Mouse (Mus musculus) retina, postnatal 1 day (tissue): Measurements from ENCODE around the gene Defb22.

ENCODE experiments used
- DNase-seq: peaks from one replicate; pipeline ENCODE4 v3.0.0-alpha.2; 2012

Gene Defb22

DNA sequence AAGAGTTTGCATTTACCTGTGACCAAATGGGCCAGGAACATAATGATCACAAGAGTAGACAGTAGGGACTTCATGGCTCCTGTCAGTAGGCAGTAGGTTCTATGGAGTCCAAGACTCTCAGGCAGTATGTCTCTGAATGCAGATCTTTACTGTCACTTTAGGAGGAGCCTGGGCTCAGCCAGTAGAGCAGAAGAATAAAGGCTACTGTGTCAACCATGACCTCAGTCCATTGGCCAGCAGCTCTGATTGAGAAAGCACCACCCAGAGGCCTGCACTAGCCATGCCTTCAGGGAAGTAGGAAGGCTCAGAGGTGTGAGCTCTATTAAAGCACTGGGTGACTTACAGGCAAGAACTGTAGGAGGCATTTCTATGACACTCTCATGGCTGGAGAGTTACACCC is at the start of gene Defb22:
Gene Defb22, minus strand, starts transcription at position 101 of the 400 bp plus-strand sequence.
- no peak for DNase-seq

DNA sequence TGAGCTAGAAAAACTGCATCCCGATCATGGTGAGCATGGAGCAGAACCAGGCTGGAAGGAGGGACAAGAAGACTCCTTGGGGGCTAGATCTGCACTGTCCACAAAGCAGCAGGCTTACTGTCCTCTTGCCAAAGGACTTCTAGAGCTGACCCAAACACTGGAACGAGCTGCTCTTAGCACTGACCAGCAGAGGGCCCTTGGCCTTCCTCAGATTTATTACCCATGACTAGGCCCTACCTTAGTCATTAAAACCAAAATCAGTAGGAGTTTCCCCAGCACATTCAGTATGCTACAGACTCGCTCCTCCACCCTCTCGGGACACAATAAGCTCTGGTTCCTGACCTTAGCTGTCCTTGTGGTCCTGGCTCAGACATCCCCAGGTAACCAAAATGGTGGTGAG is 28.0 kb upstream of the Defb22 start, which contains the start of gene Defb28:
Gene Defb28, plus strand, starts transcription at position 275 of the 400 bp plus-strand sequence.
- no peak for DNase-seq

DNA sequence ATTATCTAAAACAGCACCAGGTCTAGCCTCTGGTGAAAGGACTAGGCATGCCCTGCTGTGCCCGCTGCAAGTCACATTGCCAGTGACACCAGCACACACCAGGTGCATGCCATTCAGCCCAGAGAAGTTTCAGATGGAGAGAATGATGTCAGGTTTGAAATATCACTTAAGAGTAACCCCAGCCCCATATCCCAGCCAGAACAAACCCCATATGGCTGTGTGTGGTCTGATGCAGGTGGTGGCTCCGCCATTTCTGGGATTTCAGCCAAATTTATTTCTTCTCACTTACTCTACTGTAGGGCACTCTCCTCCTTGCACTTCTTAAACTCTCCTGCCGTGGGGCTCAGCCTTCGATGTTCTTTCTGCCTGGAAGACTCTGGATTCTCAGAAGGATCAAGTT is 26.1 kb upstream of the Defb22 start:
- no peak for DNase-seq

DNA sequence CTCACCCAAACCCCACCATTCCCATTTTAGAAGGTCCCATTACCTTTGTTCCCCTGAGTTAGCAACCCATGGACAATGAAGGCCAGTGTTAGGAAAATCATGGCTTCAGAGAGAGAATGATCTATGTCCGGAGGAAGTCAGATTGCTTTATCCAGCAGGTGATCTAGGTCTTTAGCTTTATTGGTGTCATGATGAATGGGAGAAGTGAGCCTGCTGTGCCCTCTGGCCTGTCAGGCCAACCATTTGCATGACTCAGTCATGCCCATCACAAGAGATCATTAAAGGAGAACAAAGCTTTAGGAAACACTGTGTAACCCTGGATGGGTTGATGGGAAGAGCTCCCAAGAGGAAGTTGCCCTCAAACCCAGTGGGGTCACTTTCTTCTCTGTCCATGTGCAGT is 21.7 kb upstream of the Defb22 start, which contains the start of gene Defb26:
Gene Defb26, minus strand, starts transcription at position 101 of the 400 bp plus-strand sequence.
- no peak for DNase-seq

DNA sequence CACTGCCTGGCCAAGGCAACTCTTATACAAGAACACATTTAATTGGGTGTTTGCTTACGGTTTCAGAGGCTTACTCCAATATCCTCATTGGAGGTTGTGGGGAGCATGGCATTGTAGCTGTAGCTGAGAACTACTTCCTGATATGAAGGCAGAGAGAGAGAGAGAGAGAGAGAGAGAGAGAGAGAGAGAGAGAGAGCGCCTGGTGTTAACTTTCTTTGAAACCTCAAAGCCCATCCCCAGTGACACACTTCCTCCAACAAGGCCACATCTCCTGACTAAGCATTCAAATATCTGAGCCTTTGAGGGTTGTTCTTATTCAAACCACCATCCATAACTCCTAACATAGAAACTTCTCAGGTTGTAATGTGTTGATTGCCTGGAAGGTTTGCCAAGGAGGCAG is 14.0 kb upstream of the Defb22 start:
- no peak for DNase-seq

DNA sequence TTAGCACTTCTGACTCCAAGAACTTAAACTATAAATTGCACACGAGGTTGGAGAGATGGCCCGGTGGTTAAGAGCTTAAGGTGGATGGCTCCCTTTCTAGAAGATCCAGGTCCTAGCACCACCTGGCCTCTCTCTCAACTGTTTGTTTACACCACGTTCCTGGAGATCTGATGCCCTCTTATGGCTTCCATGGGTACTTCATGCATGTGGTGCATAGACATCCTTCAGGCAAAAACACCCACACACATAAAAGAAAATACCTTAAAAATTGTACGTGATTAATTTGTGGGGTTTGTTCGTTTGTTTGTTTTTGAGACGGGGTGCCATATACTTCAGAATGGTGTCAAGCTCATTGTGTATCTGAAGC is 10.9 kb upstream of the Defb22 start:
- DNase-seq, result no peak

DNA sequence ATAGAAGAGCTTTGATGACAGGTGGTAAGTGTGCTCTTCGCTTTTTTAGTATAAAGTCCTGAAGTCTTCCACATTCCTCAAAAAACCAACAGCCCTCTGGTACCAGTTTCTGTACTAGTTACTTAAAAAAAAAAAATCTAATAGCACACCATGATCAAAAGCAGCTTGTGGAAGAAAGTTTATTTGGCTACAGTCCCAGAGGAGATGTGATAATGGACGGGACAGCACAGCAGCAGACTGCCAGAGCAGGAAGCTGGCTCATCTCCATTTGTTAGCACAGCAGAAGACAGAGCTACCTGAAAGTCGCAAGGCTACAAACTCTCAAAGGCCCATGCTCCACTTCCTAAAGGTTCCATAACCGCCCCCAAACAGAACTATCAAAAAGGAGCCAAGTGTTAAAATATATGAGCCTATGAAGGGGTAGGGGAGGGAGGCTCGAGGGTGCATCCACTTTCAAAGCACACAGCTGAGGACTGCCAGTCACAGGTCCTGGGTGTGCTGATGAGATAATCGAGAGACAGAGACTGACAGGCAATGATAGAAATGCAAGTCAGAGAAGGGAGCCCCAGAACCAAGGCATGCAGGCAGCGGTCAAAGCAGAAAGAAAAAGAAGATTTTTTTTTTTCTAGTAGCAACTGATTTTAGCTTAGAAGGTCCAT is 10.4 kb upstream of the Defb22 start:
- DNase-seq, result no peak

DNA sequence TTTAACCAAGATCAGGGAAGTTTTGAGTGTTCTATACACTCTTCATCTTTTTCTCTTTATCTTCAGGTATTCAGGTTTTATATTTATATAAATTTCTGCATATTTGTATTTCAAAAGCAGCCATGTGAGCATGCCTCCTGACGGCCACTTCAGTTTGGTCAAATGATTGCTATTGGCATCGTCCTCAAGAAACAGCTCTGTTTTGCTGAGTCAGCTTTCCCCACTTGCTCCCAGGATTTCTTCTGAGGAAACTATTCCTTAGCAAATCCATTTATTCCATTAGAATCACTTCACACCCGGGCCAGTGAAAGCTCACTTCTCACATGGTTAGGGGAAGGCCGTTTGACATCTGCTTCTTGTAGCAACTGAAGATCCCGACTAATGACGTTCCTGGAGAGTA is 8.1 kb upstream of the Defb22 start:
- no peak for DNase-seq

DNA sequence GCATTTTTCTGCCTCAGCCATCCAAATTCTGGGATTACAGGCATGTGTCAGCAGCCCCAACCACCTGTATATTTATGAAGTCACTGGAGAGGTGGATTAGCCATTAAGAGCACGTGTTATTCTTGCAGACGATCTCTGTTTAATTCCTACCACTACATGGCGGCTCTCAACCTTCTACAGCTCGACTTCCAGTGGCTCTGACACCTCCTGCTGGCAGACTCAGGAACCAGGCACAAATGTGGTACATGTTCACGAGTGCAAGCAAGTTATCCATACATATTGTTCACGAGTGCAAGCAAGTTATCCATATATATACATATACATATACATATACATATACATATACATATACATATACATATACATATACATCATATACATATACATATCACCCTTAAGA is 3.2 kb upstream of the Defb22 start:
- DNase-seq, result no peak

DNA sequence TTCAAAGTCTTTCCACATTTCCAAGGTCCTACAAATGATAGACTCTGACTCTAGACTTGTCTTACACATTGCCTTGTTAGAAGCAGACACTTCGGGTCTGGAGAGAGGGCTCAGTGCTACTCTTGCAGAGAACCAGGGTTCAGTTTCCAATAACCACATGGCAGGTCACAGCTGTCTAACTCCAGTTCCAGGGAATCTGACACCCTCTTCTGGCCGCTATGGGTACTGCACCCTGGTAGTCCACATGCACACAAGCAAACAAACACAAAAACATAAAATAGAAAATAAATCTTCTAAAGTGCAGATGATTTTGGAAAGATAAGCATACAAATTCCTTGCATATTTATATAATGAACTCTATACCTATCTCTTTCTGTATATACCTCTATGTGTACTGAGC is 2.9 kb downstream of the Defb22 start:
- DNase-seq, result no peak

DNA sequence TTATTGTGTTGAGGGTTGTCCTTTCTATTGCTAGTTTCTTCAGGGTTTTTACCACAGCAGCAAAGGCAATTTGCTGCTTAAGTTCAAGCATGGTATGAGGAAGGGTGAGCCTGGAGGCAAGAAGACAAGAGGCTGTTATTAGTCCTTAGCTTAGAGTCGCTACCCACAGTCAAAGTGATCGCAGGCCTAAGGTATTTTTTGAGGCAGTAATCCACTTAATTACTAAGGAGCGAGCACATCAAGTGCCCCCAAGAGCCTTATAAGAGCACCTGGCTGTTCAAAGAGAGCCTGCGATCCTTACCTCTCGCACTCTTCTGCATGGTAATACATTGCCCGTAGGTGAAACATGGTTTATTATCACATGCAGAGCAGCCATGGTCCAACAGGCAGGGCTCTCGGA is 8.2 kb downstream of the Defb22 start:
- no peak for DNase-seq

DNA sequence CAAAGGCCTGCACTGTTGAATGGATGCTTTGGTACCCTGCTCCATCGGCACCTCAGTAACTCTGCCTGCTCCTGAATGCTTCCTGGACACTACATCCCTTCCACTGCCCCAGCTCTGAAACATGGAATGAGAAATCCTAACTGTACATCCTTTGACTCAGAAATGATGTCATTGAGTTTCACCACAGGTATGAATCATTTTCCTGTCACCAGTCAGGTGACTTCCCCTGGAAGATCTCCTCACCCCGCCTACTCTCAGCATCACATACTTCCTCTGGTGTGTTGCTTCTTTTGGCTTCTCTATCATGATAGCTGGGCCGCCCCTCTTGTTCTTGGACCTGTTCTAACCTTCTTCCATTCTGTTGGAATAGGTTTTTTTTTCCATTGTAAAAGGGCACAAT is 9.1 kb downstream of the Defb22 start:
- no peak for DNase-seq

DNA sequence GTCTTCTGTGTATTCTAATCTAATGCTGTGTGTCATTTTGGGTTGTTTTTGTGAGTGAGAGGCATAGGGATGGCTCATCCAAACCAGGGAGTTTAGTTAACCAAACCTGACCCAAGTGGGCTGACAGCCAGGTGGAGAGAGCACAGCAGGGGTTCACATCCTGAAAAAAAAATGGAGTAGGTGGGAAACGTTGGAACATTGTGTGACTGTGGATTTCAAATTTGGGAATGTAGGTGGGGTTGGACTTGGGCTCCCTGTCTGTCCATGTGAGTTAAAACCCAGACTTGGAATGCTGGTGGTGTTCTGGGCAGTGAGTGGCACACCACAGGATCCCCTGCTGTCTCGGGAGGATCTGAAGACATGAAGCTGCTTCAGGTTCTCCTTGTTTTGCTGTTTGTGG is 13.2 kb downstream of the Defb22 start, which contains the start of gene Defb20:
Gene Defb20, plus strand, starts transcription at position 301 of the 400 bp plus-strand sequence.
- no peak for DNase-seq

DNA sequence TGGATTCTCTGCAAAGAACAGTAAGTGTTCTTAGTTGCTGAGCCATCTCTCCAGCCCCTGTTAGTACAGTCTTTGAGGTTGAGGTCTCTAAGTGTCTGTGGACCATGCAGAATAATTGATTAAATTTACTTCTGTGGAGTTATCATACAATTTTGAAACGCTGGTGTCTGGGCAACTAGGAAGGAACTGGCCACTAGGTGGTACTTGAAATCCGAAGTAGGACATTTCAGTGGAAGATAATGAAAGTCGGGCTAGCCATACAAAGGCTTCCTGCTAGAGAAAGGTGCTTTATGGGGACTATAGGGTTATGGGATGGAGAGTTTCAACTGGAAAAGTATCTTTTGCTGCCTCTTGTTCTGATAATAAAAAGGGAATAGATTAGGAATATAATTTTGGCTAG is 17.5 kb downstream of the Defb22 start:
- DNase-seq, result no peak

DNA sequence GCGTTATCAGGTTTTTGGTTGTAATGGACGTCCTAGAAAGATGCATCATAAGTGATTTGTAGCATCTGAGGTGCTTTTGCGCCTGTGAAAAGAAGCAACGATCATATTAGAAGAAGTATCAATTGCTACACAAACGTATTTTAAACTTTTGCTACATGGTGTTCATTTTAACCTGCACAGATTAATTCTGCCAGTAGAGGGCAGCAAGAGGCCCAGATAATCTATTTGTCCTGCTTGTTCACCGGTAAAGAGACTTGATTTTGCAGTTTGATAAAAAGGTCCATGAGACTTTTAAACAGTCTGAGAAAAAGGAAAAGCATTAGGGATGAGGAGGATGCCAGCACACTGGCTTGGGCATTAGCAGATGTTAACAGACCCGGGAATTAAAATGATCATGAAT is 19.0 kb downstream of the Defb22 start:
- DNase-seq, result peak; percentile 58

DNA sequence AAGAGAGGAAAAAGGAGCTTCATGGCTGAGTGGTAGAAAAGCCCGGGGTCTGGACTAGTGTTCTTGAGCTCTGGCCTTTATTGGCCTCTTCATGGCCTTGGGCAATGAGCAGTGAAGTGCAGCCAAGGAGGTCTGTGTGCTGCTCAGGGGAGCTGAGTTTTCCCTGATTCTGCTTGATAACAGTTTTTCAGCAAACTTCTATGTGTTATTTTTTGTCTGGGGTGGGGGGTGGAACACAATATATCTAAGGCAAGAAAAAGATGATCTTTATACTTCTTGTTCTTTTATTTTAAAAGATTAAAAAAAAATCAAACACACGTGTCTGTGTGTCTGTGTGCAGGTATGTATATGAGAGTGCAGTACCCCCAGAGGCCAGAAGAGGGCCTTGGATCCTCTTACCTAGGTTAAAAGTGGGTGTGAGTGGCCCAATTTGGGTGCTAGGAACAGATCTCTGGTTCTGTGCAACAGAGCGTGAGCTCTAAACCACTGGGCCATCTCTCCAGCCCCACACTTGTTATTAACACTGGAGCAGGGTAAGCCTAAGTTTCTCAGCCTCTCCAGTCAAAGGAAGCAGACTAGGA is 25.3 kb downstream of the Defb22 start, which contains the start of gene Defb23:
Gene Defb23, minus strand, starts transcription at position 51 of the 581 bp plus-strand sequence.
- no peak for DNase-seq

DNA sequence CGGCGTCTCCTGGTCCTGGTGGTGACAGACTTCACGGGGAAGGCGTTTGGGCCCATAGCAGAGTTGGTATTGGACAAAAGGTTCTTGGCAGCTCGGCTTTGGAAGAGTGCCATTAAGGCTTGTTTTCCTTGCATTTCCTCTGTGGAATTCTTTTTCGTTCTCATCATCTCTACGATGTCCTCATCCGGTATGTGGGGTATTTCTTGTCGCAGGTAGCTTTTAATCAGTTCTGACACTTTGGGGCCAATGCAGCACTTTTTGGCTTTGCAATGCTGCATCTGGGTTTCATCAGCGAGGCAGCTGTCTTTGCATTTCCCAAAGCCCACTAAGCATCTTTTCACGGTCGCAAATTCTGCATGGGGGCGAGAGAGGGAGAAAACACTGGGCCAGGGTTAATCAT is 30.7 kb downstream of the Defb22 start:
- DNase-seq, result peak; percentile 30

DNA sequence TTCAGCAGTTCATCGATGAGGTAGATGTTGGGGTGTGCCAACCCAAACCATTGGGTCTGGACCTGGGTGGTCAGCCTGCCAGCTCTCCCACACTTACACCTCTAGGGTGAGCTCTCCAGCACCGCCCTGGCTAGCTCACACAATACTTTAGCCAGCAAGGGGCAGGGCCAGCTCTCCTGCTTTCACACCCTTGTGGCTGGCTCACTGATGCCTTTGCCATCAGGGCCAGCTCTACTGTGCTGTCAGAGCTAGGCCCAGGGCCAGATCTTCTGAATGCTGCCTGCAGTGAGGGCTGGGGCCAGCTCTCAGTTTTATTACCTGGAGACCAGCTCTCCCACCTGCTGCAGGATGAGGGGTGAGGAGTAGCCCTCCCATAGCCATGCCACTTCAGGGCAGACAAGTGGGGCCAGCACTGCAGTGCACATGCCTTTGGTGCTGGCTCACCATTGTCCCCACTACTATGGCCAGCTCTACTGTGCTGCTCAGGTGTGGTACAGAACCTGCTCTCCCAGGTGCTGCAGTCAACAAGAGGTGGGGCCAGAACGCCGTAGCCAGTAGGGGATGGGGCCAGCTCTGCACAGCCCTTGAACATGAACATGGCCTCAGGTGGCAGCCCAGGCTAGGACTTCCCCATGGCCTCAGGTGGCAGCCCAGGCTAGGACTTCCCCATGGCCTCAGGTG is 37.7 kb downstream of the Defb22 start:
- no peak for DNase-seq

DNA sequence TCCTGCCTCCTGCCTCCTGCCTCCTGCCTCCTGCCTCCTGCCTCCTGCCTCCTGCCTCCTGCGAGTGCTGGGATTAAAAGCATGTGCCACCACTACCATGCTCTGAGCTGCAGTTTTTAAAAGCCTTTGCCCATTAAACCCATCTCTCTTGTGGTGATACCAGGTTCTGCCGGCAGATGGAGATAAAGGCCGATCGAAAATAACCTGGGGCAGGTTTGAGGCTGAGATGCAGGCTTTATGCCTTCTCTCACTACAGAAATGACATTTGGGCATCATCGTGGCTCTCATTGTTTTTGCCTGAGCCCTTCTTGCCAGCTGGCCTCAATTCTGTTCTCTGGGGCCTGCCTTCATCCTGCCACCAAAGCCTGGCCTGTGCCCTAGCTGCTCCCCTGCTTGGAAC is 39.7 kb downstream of the Defb22 start:
- peak; percentile 81 for DNase-seq

DNA sequence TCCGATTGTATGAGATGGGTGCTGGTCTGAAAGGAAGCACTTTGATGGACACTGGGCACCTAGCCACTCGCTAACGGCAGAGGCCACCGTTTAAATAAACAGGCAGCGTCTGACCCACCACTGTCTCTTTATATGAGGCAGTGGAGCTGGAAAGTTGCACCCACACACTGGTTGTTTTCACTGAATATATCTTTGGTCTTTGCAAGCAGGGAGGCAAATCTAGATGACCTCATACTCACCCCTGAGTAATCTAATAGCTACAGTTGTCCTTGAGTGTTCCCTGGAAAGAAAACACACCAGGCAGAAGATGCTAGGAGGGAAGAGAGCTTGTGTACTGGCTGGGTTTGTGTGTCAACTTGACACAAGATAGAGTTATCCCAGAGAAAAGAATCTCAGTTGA is 42.5 kb downstream of the Defb22 start:
- DNase-seq, result no peak

DNA sequence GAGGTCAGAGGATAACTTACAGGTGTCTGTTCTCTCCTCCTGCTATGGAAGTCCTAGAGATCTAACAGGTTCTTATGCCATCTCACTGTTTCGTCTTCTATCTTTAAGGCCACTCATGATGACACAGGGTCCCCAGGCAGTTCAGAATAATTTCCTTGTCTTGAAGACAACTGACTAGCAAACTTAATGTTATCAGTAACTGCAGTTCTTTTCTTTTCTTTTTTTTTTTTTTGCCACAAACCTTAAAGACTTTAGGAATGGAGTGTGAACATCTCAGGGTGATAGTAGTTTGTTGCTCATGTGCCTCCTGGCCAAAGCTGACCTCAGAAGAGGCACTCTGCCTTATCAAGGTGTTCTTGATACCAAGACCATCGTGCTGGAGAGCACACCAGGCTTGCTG is 43.3 kb downstream of the Defb22 start:
- DNase-seq, result no peak

DNA sequence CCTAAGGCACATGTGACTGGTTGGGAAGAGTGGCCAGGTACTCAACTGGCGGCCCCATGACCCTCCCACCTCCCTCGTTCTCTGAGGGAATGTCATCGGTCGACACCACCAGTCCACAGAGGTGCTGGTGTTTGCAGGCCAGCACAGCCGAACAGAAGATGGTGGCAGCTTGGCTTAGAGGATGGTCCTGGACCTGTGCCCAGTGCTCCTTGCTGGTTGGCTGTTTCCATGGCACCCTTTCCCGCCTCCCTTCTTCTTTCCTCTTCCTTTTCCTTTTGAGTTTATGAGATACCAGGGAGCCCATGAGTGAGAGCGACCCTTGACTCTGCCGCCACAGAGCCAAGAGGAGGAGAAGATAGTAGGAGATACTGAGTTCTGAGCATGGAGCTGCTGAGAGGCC is 46.7 kb downstream of the Defb22 start:
- no peak for DNase-seq

DNA sequence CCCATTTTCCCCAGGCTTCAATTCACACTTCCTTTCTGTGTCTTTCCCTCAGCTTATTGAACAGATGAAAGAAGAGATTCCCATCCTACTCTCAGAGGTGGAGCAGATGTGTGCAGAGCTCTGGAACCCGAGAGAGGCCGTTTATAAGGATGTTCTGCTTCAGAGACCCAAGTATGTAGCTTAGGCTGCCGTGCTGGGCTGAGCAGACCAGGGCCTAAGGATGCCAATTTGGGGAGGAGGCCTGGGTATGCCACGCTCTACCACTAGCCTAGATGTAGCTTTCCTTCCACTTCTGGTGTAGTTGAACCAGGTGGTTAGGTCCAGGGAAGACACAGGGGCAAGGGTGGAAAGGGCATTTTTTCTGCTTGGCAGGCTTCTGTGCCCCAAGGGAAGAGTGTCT is 47.6 kb downstream of the Defb22 start:
- no peak for DNase-seq

DNA sequence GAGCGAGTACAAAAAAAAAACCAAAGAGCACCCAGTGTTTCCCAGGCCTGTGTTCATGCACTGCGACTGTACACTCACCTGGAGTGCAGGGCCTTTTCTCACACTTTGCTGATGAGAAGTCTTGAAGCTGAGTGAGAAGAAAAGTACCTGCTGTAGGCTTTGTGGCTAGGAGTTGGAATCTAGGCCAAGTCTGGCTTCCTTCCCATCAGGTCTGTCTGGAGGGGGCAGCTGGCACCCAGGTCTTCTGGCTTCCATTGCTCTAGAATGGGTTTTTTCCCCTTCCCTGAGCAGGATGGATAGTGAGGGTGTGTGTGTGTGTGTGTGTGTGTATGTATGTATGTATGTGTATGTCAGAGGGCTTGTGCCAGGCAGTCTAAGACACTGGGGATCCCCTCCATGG is 50.1 kb downstream of the Defb22 start:
- no peak for DNase-seq
